Mouse (Mus musculus) skeletal muscle tissue, adult 2 months (tissue): ENCODE measurements around the gene Fat3.
A peak's percentile ranks its signal among the peaks of the same experiment; 100 is the strongest.

Experiments
- DNase-seq: peaks from one replicate; pipeline ENCODE4 v3.0.0-alpha.2; 2012; ENCODE audit warnings: low read depth, low spot score

The Fat3 gene

DNA sequence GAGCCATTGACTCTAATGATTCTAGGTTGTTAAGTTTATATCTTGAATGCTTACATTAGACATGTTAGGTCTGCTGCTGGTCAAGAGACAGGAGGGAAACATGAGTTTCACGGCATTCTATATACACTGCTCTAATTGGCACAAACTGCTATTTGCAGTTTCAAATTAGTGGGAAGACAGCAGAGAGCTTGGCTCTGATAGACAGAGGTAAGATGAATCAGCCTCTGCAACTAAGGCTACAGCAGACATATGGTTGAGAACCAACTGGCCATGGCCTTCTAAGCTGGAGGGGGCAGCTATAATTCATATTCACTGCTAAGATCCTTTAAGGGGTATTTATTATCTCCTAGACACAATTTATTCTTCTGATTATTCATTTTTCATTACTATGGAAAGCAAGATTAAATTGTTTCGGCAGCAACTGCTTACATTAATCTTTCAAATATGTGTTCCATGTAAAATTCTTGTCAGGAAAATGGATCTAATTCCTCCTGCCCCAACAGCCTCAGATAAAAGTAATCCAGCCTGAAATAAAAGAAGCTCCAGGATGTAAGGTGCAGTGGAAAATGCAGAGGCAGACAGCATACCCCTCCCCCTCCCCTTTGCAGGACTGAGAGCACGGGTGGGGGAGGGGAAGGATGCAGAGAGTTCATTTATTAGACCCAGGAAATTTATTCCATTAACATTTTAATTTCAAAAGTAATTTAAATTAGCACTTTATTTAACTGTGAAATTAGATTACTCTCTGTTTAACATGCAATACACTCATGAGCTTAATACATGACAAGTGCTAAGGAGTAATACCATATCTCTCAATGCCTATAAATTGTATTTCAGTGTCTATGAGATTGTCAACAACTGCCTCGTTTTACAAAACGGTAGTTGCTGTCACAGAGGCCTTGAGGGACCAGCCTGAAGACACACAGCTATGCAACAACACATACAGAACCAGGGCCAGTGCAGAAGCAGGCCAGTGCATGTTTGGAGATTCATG, 189.9 kb downstream of the Fat3 start:
- no peak for DNase-seq

GRCm38 (mm10) chr9:16310305-16310704, 190.8 kb downstream of the Fat3 start:
- DNase-seq, result no peak

DNA sequence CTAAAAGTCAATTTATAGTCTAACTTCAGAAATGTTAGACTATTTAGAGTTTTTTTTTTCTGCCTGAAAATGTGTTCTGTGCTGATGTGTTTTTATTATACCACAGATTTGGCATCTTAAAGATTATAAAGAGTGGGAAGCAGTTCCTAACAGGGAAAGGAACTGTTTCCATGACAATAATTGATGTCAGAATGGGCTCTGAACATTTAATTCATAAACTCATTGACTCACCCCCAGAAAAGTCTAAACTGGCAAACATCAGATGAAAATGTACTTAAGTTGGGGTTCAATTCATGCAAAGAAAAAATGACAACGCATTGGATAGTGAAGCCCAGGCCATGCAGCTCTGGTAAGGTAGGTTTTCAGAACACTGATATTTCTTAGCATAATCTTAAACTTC, 193.3 kb downstream of the Fat3 start:
- no peak for DNase-seq

DNA sequence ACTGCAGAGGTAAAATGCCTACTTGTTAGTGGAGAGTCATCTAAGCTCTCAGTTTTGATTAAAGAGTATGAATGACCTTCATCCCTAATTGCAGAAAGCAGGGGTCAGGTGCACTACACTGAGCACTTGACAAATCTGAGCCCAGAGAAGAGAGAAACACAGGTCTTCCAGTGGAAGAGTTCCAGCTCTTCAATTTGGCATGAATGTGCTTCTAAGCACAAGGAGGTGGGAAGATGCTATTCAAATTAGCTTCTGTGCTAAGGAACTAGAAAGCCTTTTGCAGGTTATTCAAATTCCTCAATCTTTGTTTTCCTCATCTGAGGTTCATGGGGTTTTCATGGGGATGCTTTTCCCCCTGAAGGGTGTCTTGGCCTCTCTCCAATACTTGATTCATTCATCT, 194.9 kb downstream of the Fat3 start:
- DNase-seq, result no peak

DNA sequence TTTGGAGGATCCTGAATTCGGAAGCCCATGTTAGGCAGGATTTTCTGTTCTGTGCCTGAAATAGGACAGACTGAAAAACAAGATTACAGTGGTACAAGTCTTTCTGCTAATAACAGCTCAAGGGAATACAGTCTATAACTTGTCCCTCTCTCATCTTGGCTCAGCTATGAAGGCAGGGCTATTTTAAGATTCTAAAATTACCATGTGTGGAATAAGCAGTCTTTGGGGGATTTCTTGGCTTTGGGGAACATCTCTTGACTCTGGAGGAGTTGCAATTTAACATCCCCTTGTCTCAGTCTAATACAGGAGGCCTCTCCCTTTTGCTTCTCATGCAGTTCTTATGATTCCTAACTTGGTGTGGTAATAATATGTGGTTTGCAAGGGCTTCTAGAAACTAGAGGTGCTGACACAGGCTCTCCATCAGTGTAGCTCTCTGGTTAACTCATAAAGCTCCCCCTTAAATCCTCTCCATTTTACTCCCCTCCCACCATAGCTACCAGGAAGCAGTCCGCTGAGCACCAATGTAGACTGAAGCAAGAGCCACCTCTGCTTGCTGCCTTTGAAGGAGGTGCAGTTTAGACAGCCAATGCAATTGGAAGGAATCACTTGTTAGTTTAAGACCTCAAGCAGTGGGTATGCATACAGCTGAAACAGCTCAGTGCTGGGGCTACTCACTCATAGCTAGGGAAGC, 195.5 kb downstream of the Fat3 start:
- DNase-seq, result peak; percentile 5

DNA sequence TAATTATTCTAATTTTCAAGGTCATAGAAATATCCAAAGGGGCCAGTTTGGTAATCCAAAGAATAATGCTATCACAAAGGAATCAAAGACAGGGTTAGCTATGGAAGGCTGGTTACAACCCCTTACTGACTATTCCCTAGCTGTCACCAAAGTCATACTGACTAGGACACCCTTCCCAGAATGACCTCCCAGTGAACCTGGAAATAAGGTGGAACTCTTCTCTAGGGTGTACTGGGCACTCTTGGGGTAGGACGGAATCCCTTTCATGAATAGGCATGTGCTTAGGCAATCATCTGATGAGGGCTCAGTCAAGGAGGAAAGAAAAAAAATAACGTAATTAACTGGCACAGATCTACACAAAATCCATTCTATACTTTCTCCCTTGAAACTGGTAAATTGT, 196.1 kb downstream of the Fat3 start:
- no peak for DNase-seq

DNA sequence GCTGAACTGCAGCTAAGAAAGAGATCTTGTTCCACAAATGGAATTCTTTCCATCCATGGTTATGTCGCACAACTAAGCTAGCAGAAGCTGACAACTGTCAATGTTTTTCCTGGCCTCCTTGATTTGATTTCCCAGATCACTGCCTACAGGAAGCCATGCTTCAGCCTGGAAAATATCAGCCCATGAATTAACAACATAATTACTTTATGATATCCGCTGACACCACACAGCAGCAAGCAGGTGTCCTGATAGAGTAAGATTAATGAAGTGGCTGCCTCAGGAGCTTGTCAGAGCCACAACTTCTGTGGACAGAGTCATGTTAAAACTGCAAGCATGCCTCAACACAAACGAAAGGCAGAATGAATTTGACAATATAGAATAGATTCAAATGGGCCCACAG, 198.6 kb downstream of the Fat3 start:
- no peak for DNase-seq

DNA sequence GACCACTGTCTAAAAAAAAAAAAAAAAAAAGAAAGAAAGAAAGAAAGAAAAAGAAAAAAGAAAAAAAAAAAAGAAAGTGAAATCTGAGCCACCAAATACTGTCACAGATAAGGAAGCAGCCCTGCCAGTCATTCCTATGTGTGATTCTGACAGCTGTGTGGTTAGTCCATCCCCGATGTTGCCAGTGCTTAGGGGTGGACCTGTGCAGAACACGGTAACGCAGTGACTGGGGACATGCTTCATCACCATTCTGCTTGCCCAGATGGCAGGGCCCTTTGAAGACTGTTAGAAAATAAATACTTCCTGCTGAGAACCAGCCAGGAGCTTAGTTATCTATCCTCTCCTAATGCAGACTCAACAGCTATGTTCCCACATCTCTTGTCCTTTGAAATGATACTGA, 203.2 kb downstream of the Fat3 start:
- DNase-seq, result no peak

- DNase-seq, result no peak
These were observed 206.9 kb downstream of the Fat3 start for GRCm38 (mm10) chr9:16293928-16294806.

DNA sequence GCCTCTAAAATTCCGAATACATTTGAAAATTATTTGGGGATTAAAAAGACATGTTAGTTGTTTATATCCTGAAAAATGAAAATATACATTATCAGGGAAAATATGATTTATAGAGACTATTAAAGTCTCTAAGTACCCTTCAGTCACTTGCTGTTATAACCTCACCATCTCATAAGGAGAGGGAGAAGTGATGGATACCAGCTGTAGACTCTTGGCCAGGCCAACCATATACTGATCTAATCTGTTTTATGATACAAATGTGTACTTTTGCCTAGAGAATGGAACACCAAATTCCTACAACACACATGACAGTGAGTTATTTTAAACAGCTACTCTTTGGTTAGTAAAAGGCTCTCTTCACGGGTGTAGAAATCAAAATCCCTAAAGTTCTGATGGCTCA, 208.6 kb downstream of the Fat3 start:
- no peak for DNase-seq

DNA sequence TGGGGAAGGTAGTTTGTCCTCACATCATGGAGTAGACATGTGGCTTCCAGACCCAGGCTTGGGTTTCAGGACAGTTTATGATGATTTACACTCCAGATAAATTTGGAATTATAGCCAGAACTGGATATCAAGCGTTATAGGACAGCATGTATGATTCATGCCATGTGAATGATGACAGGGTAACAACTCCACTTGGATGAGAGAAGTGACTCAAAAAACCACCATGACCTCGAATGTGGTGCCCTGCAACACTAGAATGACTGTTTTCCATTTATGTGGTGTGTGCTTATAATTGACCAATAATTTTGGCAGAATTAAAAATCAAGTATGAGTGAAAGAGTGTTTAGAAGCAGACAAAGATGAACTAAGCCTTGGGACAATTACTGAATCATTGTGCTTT, 210.2 kb downstream of the Fat3 start:
- no peak for DNase-seq

GRCm38 (mm10) chr9:16283033-16283432, 218.1 kb downstream of the Fat3 start:
- DNase-seq, result no peak

DNA sequence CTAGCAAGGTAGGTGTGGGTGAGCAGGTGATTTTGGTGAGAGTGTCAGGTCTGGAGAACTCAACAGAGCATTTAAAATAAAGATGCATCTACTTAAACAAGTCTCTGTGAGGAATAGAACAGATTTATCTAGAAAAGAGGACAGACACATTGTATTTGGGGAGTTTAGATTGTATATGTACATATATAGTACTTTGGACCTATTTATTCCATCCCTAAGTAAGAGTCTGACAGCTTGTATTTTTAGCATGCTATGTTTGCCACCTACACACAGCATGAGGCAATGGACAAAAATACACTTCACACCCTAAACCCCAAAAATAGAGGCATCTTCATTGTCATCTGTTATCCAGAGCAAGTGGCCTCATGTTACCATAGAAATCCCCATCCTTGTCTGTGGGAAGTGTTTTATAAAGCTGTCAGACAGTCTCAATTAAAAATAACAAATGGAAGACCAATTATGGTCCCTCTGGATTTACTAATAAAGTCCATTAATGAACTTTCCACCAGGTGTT, 218.7 kb downstream of the Fat3 start:
- no peak for DNase-seq

GRCm38 (mm10) chr9:16275589-16275988, 225.5 kb downstream of the Fat3 start:
- DNase-seq, result no peak

GRCm38 (mm10) chr9:16274130-16274529, 227.0 kb downstream of the Fat3 start:
- no peak for DNase-seq

DNA sequence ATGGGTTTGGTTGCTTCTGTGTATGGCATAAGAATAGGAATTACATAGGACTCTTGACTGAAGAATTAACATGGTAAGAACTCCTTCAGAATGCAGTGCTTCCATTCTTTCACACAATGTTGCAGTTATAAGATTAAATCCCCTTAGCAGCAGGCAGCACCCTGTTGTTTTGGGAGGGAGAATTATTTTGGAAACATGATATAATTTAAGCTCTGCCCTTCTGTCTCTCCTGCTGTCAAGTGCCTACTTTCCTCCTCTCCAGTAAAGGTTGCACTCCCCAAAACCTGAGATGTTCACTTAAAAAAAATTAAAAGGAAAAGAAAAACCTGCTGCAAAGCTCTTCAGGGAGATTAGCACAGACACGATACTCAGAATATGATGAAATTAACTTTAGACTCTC, 228.3 kb downstream of the Fat3 start:
- no peak for DNase-seq

- DNase-seq, result no peak
These were observed 230.3 kb downstream of the Fat3 start for GRCm38 (mm10) chr9:16270768-16271114.

- DNase-seq, result no peak
These were observed 230.9 kb downstream of the Fat3 start for GRCm38 (mm10) chr9:16270056-16270767.

- no peak for DNase-seq
These were observed 235.6 kb downstream of the Fat3 start for GRCm38 (mm10) chr9:16265519-16265918.

DNA sequence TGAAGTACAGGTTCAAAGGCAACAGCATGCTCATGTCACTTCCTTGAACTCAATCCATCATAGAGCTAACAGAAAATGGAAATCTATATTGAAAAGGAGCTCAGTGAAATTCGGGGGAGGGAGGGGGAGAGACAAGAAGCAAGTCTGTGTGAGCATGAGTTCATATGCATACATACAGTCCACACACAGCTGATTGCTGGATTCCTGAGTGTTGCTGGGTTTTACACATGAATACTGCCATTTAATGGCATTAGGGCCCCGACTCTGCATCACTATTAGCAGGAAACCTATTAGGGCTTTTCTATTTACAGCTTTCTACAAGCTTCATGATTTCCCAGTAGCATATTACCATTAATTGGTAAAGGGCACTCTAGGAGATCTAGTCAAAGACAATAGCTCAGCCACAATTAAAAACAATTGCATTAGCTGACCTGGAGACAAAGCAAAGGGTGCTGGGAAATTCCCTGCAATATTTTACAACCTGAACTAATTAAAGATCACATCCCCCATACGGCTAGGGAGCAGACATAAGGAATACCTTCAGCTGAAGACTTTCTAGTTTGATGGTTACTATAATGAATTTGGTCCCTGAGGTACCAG, 243.7 kb downstream of the Fat3 start:
- no peak for DNase-seq
